ENCODE assay signal across 10 mouse cellular contexts in the genomic region with DNA sequence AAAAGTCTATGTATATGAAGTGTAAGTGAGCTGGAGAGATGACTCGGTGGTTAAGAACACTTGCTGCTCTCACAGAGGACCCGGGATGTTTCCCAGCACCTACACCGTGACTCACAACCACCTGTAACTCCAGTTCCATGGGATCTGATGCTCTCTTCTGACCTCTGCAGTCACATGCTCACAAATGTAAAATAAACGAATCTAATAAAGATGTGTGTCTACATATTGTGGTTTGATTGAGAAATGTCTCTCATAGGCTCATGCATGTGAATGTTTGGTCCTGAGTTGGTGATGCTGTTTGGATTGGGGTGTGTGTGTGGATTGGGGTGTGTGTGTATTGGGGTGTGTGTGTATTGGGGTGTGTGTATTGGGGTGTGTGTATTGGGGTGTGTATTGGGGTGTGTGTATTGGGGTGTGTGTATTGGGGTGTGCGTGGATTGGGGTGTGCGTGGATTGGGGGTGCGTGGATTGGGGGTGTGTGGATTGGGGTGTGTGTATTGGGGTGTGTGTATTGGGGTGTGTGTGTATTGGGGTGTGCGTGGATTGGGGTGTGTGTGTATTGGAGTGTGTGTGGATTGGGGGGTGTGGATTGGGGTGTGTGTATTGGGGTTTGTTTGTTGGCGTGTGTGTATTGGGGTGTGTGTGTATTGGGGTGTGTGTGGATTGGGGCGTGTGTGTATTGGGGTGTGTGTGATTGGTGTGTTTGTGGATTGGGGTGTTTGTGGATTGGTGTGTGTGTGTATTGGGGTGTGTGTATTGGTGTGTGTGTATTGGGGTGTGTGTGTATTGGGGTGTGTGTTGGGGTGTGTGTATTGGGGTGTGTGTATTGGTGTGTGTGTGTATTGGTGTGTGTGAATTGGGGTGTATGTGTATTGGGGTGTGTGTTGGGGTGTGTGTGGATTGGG. TPM values are rescaled to one million over a fixed set of nuclear protein-coding genes. Genes with fewer than 3 reads are reported as not detected.
DNase-seq lines count a peak whose midpoint lies in the region; ATAC-seq lines count a peak whose summit lies in the region.
"Had no signal": no experiment of that assay in that cellular context is flagged by ENCODE, and none has a peak within 500 bp of the region (broad histone marks: within the 10 kb centered on the region; RNA-seq: fewer than 3 reads in every experiment).

No protein-coding gene starts in this region.

- H3K9me3 ChIP-seq in heart, embryonic 12.5 days (replicated peaks) = peaks cover under 1% of the 10 kb centered on the region; the same call in 1 of the 2 replicates
- H3K9me3 ChIP-seq in forebrain, embryonic 13.5 days (replicated peaks) = no peaks in the 10 kb centered on the region

- no peaks in the 10 kb centered on the region for H3K4me1 ChIP-seq in heart, embryonic 12.5 days (replicated peaks)
- H3K4me1 ChIP-seq in forebrain, embryonic 13.5 days = peaks cover 10% of the 10 kb centered on the region; the same call in 1 of the 2 replicates

- H3K9ac ChIP-seq in heart, embryonic 12.5 days = no peak overlapping the region
- no peak overlapping the region for H3K9ac ChIP-seq in forebrain, embryonic 13.5 days

- H3K4me2 ChIP-seq in heart, embryonic 12.5 days = no peak overlapping the region
- no peak overlapping the region for H3K4me2 ChIP-seq in forebrain, embryonic 13.5 days

- no peaks in the 10 kb centered on the region for H3K36me3 ChIP-seq in heart, embryonic 12.5 days
- H3K36me3 ChIP-seq in forebrain, embryonic 13.5 days (ENCODE audit: poor library complexity, severe bottlenecking) = no peaks in the 10 kb centered on the region

- no peaks in the 10 kb centered on the region for H3K27me3 ChIP-seq in heart, embryonic 12.5 days (replicated peaks)
- H3K27me3 ChIP-seq in forebrain, embryonic 13.5 days = no peaks in the 10 kb centered on the region

- 58% methylated on average over 10 of the region's 10 CpGs for WGBS in heart, embryonic 12.5 days
- 63% methylated on average over 10 of the region's 10 CpGs for WGBS in forebrain, embryonic 13.5 days

- H3K4me3 ChIP-seq in heart, embryonic 12.5 days = no peak overlapping the region
- no peak overlapping the region for H3K4me3 ChIP-seq in forebrain, embryonic 13.5 days

- DNase-seq in heart, adult 11 months = no peak
- DNase-seq in CD4-positive helper T cell, adult 2 months (ENCODE audit: low read depth, low spot score) = peak; percentile 21
- no peak for DNase-seq in cerebellum, adult 11-12 months
- DNase-seq in right cerebral cortex, postnatal 4 days = no peak
- DNase-seq: kidney, adult 9 months had no signal

- peak; percentile 78 for ATAC-seq in heart, embryonic 12.5 days (ENCODE audit: insufficient number of reproducible peaks, low FRiP score)
- peak; percentile 58; the same call in 1 of the 2 replicates for ATAC-seq in forebrain, embryonic 13.5 days
- ATAC-seq in megakaryocyte progenitor cell, adult 5-6 weeks (replicated peaks; ENCODE audit: poor library complexity) = peak; percentile 44; the same call in 1 of the 2 replicates
- ATAC-seq in frontal cortex, adult (ENCODE audit: low TSS enrichment) = no peak

- H3K27ac ChIP-seq in heart, embryonic 12.5 days (ENCODE audit: poor library complexity, severe bottlenecking) = no peak overlapping the region
- peak overlapping the region; percentile 19; the same call in 1 of the 2 replicates for H3K27ac ChIP-seq in forebrain, embryonic 13.5 days
- H3K27ac ChIP-seq: macrophage had no signal

RNA-seq across cellular contexts. Expression of a gene that starts 46.1 kb away (rescaled TPM):
- polyA plus RNA-seq in heart, embryonic 12.5 days (2016; fragmentation: Nextera tagmentation; extraction: Ambion mirVana) = 16.1 and 16.6 TPM in 2 replicates
- polyA plus RNA-seq in forebrain, embryonic 13.5 days (2015; fragmentation: Nextera tagmentation; extraction: Ambion mirVana) = 61.3 and 63.9 TPM in 2 replicates
- total RNA-seq in megakaryocyte progenitor cell, adult 5-6 weeks (2015) = 30.0 and 37.1 TPM in 2 replicates
- total RNA-seq in megakaryocyte progenitor cell, adult 5-6 weeks (2017) = 12.9 and 14.8 TPM in 2 replicates
